Mouse (Mus musculus) kidney, adult 18-20 months (tissue): ENCODE measurements at regions not wholly inside any gene's neighbourhood (a gene's known extent, or its start where the extent isn't known, plus 50 kb on each side); places are given as distances from the start of the nearest gene placed in this dataset.
A peak's percentile ranks its signal among the peaks of the same experiment; 100 is the strongest.

Experiments used
- DNase-seq: peaks from one replicate; pipeline ENCODE4 v3.0.0; 2021

GRCm38 (mm10) chr10:117579210-117579609, 50.1 kb upstream of the Cpm start:
- DNase-seq: no peak

DNA sequence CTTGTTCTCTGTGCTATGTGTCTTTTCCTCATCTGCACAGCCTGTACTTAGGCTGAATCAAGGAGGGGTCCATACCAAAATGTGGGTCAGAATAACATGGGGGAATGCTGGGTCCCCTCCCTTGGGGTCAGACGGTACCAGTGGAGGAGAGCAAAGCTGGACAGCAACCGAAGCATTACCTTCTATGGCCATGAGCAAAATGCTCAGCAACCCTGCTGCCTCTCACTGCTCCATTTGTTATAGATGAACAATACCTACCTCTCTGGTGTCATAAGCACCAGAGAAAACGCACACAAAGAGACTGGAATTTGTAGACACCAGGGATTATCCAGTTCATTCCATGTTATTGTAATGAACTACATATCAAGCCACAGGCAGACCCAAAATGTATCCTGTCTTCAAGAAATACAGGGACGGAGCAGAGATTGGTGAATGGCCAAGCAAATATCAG, 50.6 kb upstream of the Cpm start:
- DNase-seq: no peak

DNA sequence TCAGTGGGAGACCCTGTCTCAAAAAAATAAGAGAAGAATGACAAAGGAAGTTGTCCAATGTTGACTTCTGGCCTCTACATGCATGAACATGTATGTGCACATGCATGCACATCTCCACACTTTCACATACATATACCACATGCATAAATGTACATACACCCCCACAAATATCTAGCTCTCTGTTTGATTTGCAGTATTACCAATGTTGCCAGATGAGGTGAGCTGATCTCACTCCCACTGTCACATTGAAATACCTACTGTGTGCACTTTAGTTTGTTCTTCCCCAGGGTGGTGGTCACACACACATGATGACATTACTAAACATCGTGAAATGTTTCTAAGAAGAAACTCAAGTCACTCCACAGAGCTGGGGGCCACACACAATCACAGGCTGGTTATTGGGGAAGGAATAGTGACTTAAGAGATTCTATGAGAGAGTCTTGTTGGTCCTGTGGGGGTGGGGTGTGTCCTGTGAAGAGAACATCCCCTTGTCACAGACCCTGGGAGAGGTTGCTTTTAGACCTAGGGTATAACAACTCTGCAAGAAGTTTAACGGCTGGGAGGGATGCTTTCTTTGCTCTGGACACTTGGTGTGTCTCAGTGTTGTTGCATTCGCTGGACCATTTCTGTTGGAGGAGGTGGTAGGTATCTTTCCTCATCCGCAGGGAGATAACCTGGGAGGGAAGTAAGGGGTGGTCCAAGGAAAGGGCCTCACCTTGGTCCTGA, 51.2 kb upstream of the Cpm start:
- DNase-seq: no peak

GRCm38 (mm10) chr10:117576881-117577730, 52.2 kb upstream of the Cpm start:
- no peak for DNase-seq

DNA sequence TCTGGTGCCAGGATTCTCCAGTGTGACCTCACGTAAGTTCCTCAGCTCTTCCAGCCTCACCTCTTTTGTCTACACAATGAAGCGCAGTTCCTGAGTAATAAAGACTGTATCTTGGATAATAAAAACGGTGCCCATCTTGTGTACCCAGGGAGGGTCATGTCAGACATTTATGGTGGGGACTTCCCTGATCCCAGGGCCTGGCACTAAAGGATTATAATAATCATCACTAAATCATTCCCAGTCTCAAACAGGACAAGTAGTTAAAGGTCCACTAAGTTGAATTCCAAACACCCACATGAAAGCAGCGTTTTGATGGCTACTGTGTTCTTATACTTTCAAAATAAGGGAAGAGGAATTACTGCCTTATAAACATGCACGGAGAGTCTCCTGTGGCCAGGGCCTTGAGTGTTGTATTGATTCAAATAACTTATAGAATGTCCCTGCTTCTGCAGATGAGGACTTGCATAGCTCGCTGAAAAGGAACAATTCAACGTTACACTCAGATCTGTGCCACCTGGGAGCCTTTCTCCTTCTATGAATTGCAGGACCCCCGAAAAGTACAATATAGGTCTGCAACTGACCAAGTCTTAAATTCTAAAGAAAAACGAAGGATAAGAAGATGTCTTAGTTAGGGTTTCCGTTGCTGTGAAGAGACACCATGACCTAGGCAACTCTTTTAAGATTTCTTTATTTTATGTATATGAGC, 53.0 kb upstream of the Cpm start:
- DNase-seq: no peak

GRCm38 (mm10) chr10:117575404-117576153, 53.7 kb upstream of the Cpm start:
- DNase-seq: no peak

- DNase-seq: no peak
Measured at GRCm38 (mm10) chr10:117574915-117575314, 54.4 kb upstream of the Cpm start.

GRCm38 (mm10) chr10:117574056-117574727, 55.1 kb upstream of the Cpm start:
- no peak for DNase-seq

DNA sequence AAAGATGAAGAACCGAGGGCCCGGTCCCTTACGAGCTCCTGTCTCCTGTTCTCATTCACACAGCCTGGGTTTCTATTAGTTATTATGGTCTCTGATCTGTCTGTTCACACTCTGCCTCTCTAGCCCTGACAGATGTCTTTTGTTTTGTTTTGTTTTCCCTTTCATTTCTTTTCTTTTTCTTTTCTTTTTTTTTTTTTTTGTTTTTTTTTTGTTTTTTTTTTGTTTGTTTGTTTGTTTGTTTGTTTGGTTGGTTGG, 55.8 kb upstream of the Cpm start:
- DNase-seq: no peak

DNA sequence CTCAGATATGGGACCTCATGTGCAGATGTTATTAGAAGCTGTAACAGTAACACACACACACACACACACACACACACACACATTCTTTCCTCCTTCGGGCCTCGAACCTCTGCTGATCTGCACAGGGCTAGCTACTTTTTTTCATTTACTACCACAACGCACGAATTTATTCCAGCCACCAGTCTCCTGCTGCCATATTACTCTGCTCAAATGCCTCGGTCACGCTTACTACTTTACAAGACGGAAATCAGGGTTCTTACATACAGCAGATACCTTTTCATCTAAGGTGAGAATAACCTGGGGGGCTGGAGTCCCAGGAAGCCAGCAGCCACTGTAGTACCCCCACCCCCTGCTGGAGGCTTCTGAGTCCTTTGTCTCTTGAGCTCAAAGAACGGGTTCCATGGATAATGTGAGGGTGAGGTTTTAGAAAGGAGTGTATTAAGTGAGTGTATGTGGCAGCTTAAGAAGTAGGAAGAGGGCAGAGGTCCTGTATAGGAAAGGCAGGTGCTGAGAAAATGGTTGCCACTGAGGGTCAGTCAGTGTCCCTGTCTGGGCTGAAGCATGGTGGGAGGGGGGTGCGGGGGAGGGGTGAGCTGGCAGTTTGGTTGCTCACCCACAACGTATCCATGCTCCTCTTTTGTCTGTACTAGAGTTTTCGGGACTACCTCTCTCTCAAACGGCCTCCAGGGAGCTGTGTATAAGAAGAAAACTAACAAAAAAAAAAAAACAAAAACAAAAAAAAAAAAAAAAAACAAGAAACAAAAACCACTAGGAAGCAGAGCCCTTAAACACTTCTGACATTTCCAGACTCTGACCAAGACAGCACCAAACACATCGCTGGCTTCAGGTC, 56.3 kb upstream of the Cpm start:
- DNase-seq: no peak

DNA sequence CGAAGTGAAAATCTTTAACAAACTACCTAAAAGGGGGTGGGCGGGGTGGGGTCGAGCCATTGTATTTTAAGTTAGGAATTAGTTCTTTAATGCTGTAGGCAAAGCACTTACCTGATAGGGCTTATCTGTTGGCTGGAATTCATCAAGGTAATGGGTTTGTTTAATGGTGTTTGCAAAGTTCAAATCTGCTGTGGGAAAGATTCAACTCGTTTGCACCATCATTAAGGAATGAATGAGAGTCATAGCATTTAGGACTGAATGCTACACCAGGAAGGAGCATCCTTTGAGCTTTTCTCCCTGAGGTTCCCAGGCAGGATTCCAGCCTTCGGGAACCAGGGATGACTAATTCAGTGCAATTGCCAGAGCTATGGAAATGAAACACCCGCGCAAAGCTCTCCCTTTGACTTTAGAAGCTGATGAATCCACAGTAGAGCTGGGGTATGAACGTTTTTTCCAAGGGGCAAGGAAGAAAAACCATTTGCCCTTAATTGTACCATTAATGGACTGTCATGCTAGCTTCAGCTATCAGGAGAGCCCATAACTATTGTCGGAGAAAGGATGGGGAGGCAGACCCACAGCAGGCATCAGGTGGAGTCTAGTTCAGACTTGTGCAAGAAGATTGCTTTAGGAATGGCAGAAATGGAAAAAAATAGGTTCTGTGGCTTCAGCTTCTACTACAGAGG, 57.3 kb upstream of the Cpm start:
- DNase-seq: no peak

DNA sequence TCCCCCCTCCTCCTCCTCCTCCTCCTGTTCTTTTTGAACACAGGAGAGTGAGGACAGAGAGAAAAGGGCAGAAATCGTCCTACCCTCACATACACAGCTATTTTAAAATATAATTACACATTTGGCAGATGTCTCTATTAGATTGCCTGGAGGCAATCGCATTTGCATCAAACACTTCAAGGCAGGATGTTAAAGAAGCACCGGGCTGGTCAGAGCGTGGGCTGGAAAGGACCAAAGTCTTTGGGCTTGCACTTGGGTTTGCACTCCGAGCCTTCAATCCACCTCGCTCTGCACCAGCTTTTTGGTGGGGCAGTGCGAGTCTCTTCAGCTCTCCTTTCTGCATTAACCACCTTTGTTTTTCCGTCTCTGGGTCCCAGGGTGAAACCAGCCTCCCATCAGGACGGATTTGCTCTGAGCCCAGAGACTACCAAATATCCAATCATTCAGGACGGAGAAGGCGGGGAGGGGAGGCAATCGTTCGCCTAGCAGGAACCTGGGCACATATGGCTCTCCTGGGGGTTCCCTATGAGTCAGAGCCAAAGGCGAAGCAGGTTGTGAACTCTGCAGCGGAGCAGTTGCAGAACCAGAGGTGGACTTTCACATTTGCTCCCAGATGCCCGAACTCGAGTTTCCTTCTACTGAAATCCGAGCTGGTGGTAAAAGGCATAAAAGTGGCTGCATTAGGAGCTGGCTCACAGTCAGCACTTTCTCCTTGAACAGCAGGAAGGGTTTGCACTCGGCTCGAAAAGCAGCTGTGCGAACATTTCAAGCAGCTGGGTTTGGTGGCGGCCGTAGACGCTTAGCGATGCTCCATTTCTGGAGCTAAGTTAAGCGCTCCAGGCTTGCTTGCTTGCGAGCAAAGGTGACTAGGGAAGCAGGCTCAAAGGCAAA, 58.1 kb upstream of the Cpm start:
- DNase-seq: peak; percentile 17

- DNase-seq: no peak
Measured at GRCm38 (mm10) chr10:117570091-117570970, 59.0 kb upstream of the Cpm start.

DNA sequence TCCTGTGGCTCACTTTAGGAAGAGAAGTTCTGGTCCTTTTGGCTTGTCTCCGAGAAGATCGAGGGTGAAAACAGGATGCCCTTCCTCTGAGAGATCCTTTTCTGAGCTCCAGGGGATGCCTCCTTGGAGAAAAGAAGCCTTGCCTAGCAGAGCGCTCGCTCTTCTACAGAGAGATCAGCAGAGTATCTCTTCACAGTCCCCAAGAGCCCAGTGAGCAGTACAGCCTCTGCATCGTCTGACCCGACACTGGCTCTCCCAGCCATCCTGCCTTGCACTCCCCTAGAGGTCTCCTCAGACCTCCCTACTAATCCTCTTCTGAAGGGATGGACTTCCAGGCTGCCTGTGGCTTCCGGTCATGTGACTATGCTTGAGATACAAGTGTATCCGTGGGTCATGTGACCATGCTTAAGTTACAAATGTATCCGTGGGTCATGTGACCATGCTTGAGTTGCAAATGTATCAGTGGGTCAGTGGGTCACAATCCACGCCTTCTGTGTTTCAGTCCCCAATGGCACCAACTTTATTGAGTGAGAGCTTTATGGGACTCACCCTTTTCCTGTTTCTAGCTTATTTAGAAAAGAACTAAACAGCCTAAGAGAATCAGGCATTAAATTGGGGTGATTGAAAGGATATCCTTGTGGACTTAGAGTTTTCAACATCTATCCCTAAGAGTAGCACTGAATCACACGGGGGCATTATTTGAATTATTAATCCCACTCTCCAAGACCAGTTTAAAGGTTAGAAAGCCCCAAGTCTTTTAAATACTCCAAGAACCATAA, 59.8 kb upstream of the Cpm start:
- DNase-seq: no peak

DNA sequence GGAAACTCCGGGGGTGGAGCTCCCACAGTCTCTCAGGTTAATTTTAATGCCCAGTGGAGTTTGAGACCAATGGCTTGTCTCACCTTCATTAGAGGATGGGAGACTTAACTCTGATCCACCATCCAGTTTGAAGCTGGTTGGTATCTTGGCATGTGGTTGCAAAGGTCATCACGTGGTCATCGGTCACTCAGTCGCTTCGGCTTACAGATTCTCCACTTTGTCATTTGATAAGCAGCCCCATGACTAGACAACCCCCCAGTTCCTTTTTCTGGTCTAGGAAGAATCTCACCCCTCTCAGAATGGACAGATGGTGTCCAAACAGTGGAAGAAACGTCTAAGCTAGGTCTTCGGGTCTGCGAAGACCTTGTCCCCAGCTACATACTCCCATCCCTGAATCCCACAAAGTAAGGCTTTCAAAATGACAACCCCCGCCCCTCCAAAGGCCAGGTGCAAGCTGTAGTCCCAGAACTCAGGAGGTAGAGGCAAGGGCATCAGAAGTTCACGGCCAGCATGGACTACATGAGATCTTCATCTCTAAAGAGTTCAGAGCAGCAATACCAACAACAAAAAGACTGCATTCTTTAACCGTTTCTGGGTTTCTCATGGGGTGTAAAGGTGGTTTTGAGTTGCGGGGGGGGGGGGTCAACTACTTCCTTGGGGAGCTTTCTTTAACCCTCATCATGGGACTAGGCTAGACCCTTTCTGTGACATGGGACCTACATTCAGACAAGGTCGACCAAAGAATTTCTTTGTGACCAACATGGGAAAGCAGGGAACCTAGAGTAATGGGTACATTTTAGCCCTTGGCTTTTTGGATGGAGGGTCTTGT, 60.6 kb upstream of the Cpm start:
- no peak for DNase-seq

DNA sequence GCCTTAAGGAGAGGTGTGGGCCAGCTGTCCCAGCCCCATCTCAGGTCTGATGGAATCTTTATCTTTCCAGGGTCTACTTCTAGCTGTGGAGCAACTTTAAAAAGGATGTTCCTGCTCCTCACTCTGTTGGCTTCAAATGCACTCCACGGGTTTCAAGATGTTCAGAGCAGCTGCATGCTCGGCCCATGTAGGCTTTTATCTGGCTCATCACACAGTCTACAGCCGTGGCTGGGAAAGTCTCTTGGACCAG, 61.2 kb upstream of the Cpm start:
- no peak for DNase-seq

GRCm38 (mm10) chr10:117567379-117568137, 61.7 kb upstream of the Cpm start:
- DNase-seq: no peak
